Mouse (Mus musculus) heart, postnatal 0 days (tissue): Measurements from ENCODE around the gene Daam1. TPM values are rescaled to one million over a fixed set of nuclear protein-coding genes. Genes with fewer than 3 reads are reported as not detected.

Source experiments
- ATAC-seq: fragments of 200-750 bp; cut with Nextera tagmentation; 2 replicates; pipeline ENCODE4 v1.8.0; 2017; ENCODE audit warnings: low read depth, moderate number of reproducible peaks, moderate library complexity; ENCODE audit not compliant: insufficient read depth
- DNase-seq: peaks from one replicate; pipeline ENCODE4 v3.0.0-alpha.2; 2016; ENCODE audit warnings: low spot score
- H3K27ac ChIP-seq: fragments of 300-500 bp; sonication (generic); 2 replicates; pipeline ENCODE4 v1.5.1; 2014; ENCODE audit warnings: low read depth, mild to moderate bottlenecking
- H3K27me3 ChIP-seq: fragments of 300-500 bp; sonication (generic); 2 replicates; pipeline ENCODE4 v1.6.1; 2014; ENCODE audit warnings: low read length, mixed read lengths; ENCODE audit not compliant: control insufficient read depth, insufficient read depth
- H3K36me3 ChIP-seq: fragments of 300-500 bp; sonication (generic); replicated peaks from 2 replicates; pipeline ENCODE4 v1.6.1; 2014; ENCODE audit warnings: low read length, mixed read lengths; ENCODE audit not compliant: control insufficient read depth, insufficient read depth
- H3K4me1 ChIP-seq: fragments of 300-500 bp; sonication (generic); 2 replicates; pipeline ENCODE4 v1.6.1; 2014; ENCODE audit warnings: antibody characterized with exemption; ENCODE audit not compliant: control insufficient read depth, insufficient read depth
- H3K4me2 ChIP-seq: fragments of 300-500 bp; sonication (generic); 2 replicates; pipeline ENCODE4 v1.6.1; 2014; ENCODE audit warnings: low read depth, mild to moderate bottlenecking, low read length, moderate library complexity
- H3K4me3 ChIP-seq: fragments of 300-500 bp; sonication (generic); 2 replicates; pipeline ENCODE4 v1.5.1; 2014; ENCODE audit warnings: low read depth, low read length
- H3K9ac ChIP-seq: fragments of 300-500 bp; sonication (generic); replicated peaks from 2 replicates; pipeline ENCODE4 v1.6.1; 2014; ENCODE audit warnings: low read depth, low read length, mixed read lengths
- H3K9me3 ChIP-seq: fragments of 300-500 bp; sonication (generic); replicated peaks from 2 replicates; pipeline ENCODE4 v1.6.1; 2016; ENCODE audit warnings: low read length; ENCODE audit not compliant: control insufficient read depth
- CTCF ChIP-seq: IDR thresholded peaks from 2 replicates; pipeline ENCODE4 v1.5.1; 2016; ENCODE audit warnings: antibody characterized with exemption, control low read depth, low read depth
- EP300 ChIP-seq: IDR thresholded peaks from 2 replicates; pipeline ENCODE4 v1.6.1; 2016; ENCODE audit warnings: antibody characterized with exemption, low read depth
- WGBS: fragments of 180-500 bp; shearing (Covaris S2); extraction: QIAGEN DNeasy Blood & Tissue Kit; methylation state at CpG from one replicate; pipeline ENCODE4 v1.1.7; 2014; 5-methylcytosine and 5-hydroxymethylcytosine counted together
- polyA plus RNA-seq: library from polyadenylated mRNA; unstranded; fragments of >200 nt; fragmentation: Nextera tagmentation; extraction: Ambion mirVana; gene quantifications from 2 replicates; pipeline ENCODE4 v1.2.1, GENCODE M21; 2015
- total RNA-seq: library from RNA; depleted of rRNA; stranded (reverse); fragments of >200 nt; gene quantifications from 2 replicates; pipeline ENCODE4 v1.2.3, GENCODE M21; 2014; ENCODE audit warnings: low replicate concordance

Gene Daam1
- total and polyA plus RNA-seq, 2 experiments from 2014 or later = 12.8 to 33.8 TPM

DNA sequence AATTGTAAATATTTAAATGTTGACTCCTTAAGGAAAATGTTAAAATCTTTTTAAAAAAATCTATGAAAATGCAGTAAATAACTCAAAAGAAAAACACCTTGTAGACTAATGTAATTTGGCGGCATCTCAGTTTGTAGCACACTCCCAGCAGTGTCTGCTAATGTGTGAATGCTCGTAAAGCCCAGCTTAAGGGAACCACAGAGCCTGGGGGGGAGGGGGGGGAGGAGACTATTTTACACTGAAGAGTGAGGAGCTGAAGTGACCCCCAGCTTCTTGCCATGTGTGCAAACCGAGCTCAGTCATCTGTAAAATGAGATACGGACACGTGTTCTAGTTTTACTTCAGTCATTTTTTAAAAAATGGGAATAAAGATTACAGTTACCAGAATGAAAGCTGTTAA, 16.7 kb downstream of the Daam1 start:
- peak overlapping the region; percentile 18; the same call in 1 of the 2 replicates for H3K27ac ChIP-seq
- ATAC-seq (no peak), DNase-seq (no peak)
- 43% methylated on average over 5 of the region's 5 CpGs for WGBS
- H3K9ac ChIP-seq = no peak overlapping the region
- peaks cover 15% of the 10 kb centered on the region for H3K4me1 ChIP-seq
- no peaks in the 10 kb centered on the region for H3K27me3 ChIP-seq
- no peak overlapping the region for H3K4me3 ChIP-seq
- no peaks in the 10 kb centered on the region for H3K9me3 ChIP-seq
- H3K4me2 ChIP-seq = no peak overlapping the region
- TF ChIP-seq CTCF (no peak), EP300 (no peak)
- H3K36me3 ChIP-seq = no peaks in the 10 kb centered on the region

- ATAC-seq = no peak
- Histone ChIP-seq H3K9me3 (no peaks in the 10 kb centered on the region), H3K36me3 (no peaks in the 10 kb centered on the region), H3K4me3 (no peak overlapping the region), H3K4me2 (no peak overlapping the region), H3K9ac (no peak overlapping the region), H3K4me1 (peaks cover 16% of the 10 kb centered on the region), H3K27me3 (no peaks in the 10 kb centered on the region), H3K27ac (0 out of 2 replicates have a peak overlapping the region, but pooled peaks have one; percentile 18)
- no peak for DNase-seq
- TF ChIP-seq EP300 = no peak
- TF ChIP-seq CTCF = no peak
- WGBS = 33% methylated on average over 5 of the region's 5 CpGs
Measured at GRCm38 (mm10) chr12:71848037-71848776, 17.3 kb downstream of the Daam1 start.

- WGBS = 78% methylated on average over 7 of the region's 7 CpGs
- Histone ChIP-seq H3K9me3 (no peaks in the 10 kb centered on the region), H3K4me3 (no peak overlapping the region), H3K4me2 (no peak overlapping the region), H3K27me3 (no peaks in the 10 kb centered on the region), H3K9ac (no peak overlapping the region), H3K27ac (0 out of 2 replicates have a peak overlapping the region, but pooled peaks have one; percentile 23), H3K4me1 (peaks cover 21% of the 10 kb centered on the region), H3K36me3 (no peaks in the 10 kb centered on the region)
- DNase-seq (no peak), ATAC-seq (no peak)
- TF ChIP-seq CTCF = no peak
- TF ChIP-seq EP300 = no peak
Measured at GRCm38 (mm10) chr12:71849051-71849450, 18.2 kb downstream of the Daam1 start.

DNA sequence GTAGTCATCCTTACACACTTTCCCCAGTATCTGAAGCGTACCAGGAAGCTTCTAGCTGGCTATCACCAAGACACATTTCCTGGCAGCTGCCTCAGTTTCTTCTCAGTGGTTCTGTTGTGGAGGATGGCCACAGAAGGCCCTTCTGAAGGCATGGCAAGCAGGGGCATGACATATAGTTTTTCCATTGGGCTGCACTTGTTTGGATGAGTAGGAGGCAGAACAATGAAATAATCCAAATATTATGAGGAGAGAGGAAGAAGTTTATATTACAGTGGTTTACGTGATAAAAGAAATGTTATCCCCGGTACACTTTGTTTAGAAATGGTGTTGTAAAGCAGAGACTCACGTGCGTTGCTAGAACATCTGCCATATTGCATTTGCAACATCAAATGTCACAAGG, 19.3 kb downstream of the Daam1 start:
- Histone ChIP-seq H3K4me1 (peaks cover 31% of the 10 kb centered on the region), H3K27ac (0 out of 2 replicates have a peak overlapping the region, but pooled peaks have one; percentile 1), H3K4me2 (no peak overlapping the region), H3K4me3 (no peak overlapping the region), H3K36me3 (no peaks in the 10 kb centered on the region), H3K9ac (no peak overlapping the region), H3K27me3 (no peaks in the 10 kb centered on the region), H3K9me3 (no peaks in the 10 kb centered on the region)
- no peak for ATAC-seq
- TF ChIP-seq EP300 (no peak), CTCF (no peak)
- DNase-seq = no peak
- WGBS = 82% methylated on average over 5 of the region's 5 CpGs

DNA sequence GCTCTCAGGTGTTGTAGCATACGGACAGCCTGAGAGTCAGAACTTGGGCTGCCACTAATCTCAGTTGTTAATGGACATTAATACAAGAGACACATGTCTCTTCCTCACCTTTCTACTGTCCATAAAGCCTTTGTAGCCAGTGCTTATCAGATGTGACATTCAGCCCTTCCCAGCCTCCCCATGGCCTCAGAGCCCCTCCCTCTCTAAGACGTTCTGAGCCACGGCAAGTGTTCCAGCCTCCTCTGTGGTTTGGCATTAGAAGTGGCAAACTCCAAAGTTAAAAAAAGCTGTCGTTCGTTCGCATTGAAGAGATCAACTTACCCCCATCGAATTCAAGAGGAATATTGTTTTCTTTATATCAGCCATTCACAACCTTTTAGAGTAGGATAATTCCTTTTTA, 21.8 kb downstream of the Daam1 start:
- 46% methylated on average over 7 of the region's 7 CpGs for WGBS
- H3K9ac ChIP-seq = no peak overlapping the region
- no peak overlapping the region for H3K4me3 ChIP-seq
- no peaks in the 10 kb centered on the region for H3K27me3 ChIP-seq
- peaks cover 54% of the 10 kb centered on the region for H3K4me1 ChIP-seq
- TF ChIP-seq EP300 (no peak), CTCF (no peak)
- DNase-seq = no peak
- no peaks in the 10 kb centered on the region; the same call in 1 of the 2 replicates for H3K36me3 ChIP-seq
- ATAC-seq = no peak
- H3K4me2 ChIP-seq = no peak overlapping the region
- no peaks in the 10 kb centered on the region for H3K9me3 ChIP-seq
- H3K27ac ChIP-seq = no peak overlapping the region
